Mouse (Mus musculus): ENCODE data around the gene Wdr82. TPM values are rescaled to one million over a fixed set of nuclear protein-coding genes. Genes with fewer than 3 reads are reported as not detected.

Gene Wdr82
- total and polyA plus RNA-seq, 2 experiments from 2014 or later = 32.6 to 240 TPM

DNA sequence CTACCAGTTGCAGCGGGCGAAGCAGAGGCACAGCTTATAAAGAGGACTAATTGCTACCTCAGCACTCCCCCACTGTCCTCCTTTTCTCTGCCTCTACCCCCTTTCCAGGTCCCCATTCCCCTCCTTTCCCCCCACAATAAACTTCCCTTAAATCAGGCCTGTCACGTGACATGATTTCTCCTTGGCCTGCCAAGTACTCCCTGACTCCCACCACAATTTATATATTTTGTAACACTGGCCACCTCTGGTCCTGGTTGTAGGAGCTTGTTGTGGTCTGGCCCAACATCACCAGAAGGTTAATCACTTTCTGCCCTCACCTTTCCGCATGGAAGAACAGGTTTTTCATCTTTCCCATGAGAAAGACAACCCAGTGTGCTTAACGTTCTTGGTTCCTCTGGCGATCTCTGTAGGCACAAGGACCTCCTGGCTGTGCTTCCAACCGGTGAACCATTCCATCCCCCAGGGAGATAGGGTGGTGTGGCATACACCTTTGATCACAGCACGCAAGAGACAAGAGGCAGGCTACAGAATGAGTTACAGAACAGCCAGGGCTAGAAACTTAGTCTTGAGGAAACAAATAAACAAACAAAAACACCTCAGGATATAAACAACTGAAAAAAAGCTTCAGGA is 50.3 kb downstream of the Wdr82 start:
- H3K9ac ChIP-seq (replicated peaks; ENCODE audit: low read length) = no peak overlapping the region
- TF ChIP-seq CTCF (IDR thresholded peaks at IDR 0.05; ENCODE audit: low read depth) = no peak
- DNase-seq (ENCODE audit: low spot score) (no peak), ATAC-seq (no peak)
- peaks cover under 1% of the 10 kb centered on the region; the same call in 1 of the 2 replicates for H3K4me1 ChIP-seq (ENCODE audit: insufficient read depth, low read length)
- H3K27ac ChIP-seq = no peak overlapping the region
- H3K9me3 ChIP-seq (ENCODE audit: low read length) = no peaks in the 10 kb centered on the region
- 0 out of 2 replicates have a peak, but pooled peaks cover 4% of the 10 kb centered on the region for H3K27me3 ChIP-seq (ENCODE audit: insufficient read depth, low read length)
- no peak overlapping the region for H3K4me2 ChIP-seq (ENCODE audit: low read depth, low read length)
- no peaks in the 10 kb centered on the region for H3K36me3 ChIP-seq (ENCODE audit: insufficient read depth, low read length)
- WGBS = 70% methylated on average over 8 of the region's 8 CpGs
- H3K4me3 ChIP-seq (ENCODE audit: low read length) = no peak overlapping the region

DNA sequence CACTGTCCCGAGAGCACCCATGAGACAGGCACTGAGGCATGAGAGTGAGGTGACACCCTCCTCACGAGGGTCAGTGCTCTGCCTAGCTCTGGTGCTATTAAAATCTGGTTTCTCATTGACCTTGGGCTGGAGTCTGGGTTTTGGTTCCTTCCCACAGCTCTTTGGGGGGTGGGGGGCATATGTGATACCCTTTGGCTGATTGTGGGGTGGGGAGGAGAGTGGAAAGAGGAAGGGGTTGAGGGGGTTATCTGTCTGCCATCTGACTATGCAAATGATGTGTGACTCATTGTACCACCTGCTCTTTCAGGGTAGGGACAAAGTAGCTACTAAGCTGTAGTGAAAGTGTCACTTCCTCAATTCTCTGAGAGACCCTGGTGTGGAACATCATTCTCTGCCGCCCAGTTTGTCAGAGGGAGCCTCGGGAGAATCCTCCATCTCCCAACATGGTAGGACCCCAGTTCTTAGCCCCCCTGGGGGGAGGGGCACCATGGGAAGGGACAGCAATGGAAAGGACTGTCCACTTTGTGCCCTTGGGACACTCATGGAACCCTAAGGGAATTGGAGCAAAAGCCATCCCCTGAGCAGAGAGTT is 51.6 kb downstream of the Wdr82 start, which contains the start of gene Tlr9:
Gene Tlr9 (plus strand): TSS at position 338 of the 591 bp plus-strand sequence.
- H3K36me3 ChIP-seq (ENCODE audit: insufficient read depth, low read length) = no peaks in the 10 kb centered on the region
- no peak within 1 kb of the TSS for H3K9ac ChIP-seq (replicated peaks; ENCODE audit: low read length)
- 72% methylated on average over 4 of the region's 4 CpGs for whole genome bisulfite sequencing
- H3K4me2 ChIP-seq (ENCODE audit: low read depth, low read length) = no peak within 1 kb of the TSS
- H3K27ac ChIP-seq = no peak within 1 kb of the TSS
- H3K27me3 ChIP-seq (ENCODE audit: insufficient read depth, low read length) = 0 out of 2 replicates have a peak, but pooled peaks cover 4% of the 10 kb centered on the region
- ATAC-seq (no peak), DNase-seq (ENCODE audit: low spot score) (no peak)
- no peak within 1 kb of the TSS for H3K4me3 ChIP-seq (ENCODE audit: low read length)
- peaks cover 6% of the 10 kb centered on the region; the same call in 1 of the 2 replicates for H3K4me1 ChIP-seq (ENCODE audit: insufficient read depth, low read length)
- H3K9me3 ChIP-seq (ENCODE audit: low read length) = no peaks in the 10 kb centered on the region
- TF ChIP-seq CTCF (IDR thresholded peaks at IDR 0.05; ENCODE audit: low read depth) = no peak

DNA sequence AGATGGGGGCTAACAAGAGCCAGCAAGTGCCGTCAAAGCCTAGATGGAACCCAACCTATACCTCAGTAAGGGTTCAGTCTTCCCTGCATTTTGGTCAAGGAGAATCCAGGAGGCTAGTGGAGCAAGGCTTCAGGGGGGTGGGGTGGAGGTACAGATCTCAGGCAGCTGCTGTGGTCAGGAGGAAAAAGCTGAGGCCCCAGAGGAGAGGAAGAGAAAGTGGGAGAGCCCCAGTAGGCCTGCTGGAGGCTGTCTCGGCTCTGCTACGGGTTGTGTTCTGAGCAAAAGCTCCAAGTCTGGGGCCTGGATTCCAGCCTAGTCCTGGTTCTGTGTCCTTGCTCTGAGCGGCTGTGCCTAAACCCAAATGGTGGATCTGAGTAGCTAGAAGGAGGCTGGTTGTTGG is 52.3 kb downstream of the Wdr82 start:
- Histone ChIP-seq H3K4me1 (ENCODE audit: insufficient read depth, low read length) (peaks cover 6% of the 10 kb centered on the region; the same call in 1 of the 2 replicates), H3K27me3 (ENCODE audit: insufficient read depth, low read length) (0 out of 2 replicates have a peak, but pooled peaks cover 4% of the 10 kb centered on the region), H3K4me2 (ENCODE audit: low read depth, low read length) (no peak overlapping the region), H3K36me3 (ENCODE audit: insufficient read depth, low read length) (no peaks in the 10 kb centered on the region), H3K4me3 (ENCODE audit: low read length) (no peak overlapping the region), H3K27ac (no peak overlapping the region), H3K9me3 (ENCODE audit: low read length) (no peaks in the 10 kb centered on the region), H3K9ac (replicated peaks; ENCODE audit: low read length) (no peak overlapping the region)
- no peak for TF ChIP-seq CTCF (IDR thresholded peaks at IDR 0.05; ENCODE audit: low read depth)
- WGBS = 82% methylated on average over 4 of the region's 4 CpGs
- ATAC-seq (no peak), DNase-seq (ENCODE audit: low spot score) (no peak)

DNA sequence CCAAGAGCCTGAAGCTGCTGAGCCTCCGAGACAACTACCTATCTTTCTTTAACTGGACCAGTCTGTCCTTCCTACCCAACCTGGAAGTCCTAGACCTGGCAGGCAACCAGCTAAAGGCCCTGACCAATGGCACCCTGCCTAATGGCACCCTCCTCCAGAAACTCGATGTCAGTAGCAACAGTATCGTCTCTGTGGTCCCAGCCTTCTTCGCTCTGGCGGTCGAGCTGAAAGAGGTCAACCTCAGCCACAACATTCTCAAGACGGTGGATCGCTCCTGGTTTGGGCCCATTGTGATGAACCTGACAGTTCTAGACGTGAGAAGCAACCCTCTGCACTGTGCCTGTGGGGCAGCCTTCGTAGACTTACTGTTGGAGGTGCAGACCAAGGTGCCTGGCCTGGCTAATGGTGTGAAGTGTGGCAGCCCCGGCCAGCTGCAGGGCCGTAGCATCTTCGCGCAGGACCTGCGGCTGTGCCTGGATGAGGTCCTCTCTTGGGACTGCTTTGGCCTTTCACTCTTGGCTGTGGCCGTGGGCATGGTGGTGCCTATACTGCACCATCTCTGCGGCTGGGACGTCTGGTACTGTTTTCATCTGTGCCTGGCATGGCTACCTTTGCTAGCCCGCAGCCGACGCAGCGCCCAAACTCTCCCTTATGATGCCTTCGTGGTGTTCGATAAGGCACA is 54.9 kb downstream of the Wdr82 start:
- ATAC-seq (no peak), DNase-seq (ENCODE audit: low spot score) (no peak)
- H3K27ac ChIP-seq = peak overlapping the region; percentile 9
- no peak for TF ChIP-seq CTCF (IDR thresholded peaks at IDR 0.05; ENCODE audit: low read depth)
- peaks cover 6% of the 10 kb centered on the region; the same call in 1 of the 2 replicates for H3K4me1 ChIP-seq (ENCODE audit: insufficient read depth, low read length)
- WGBS = 59% methylated on average over 24 of the region's 24 CpGs
- no peaks in the 10 kb centered on the region for H3K36me3 ChIP-seq (ENCODE audit: insufficient read depth, low read length)
- no peaks in the 10 kb centered on the region for H3K9me3 ChIP-seq (ENCODE audit: low read length)
- peak overlapping the region; percentile 40; the same call in 1 of the 2 replicates for H3K9ac ChIP-seq (replicated peaks; ENCODE audit: low read length)
- H3K4me3 ChIP-seq (ENCODE audit: low read length) = peak overlapping the region; percentile 32
- peak overlapping the region; percentile 56 for H3K4me2 ChIP-seq (ENCODE audit: low read depth, low read length)
- 0 out of 2 replicates have a peak, but pooled peaks cover 4% of the 10 kb centered on the region for H3K27me3 ChIP-seq (ENCODE audit: insufficient read depth, low read length)

DNA sequence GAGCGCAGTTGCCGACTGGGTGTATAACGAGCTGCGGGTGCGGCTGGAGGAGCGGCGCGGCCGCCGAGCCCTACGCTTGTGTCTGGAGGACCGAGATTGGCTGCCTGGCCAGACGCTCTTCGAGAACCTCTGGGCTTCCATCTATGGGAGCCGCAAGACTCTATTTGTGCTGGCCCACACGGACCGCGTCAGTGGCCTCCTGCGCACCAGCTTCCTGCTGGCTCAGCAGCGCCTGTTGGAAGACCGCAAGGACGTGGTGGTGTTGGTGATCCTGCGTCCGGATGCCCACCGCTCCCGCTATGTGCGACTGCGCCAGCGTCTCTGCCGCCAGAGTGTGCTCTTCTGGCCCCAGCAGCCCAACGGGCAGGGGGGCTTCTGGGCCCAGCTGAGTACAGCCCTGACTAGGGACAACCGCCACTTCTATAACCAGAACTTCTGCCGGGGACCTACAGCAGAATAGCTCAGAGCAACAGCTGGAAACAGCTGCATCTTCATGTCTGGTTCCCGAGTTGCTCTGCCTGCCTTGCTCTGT is 55.5 kb downstream of the Wdr82 start:
- DNase-seq (ENCODE audit: low spot score) = peak; percentile 77
- Histone ChIP-seq H3K9me3 (ENCODE audit: low read length) (no peaks in the 10 kb centered on the region), H3K4me2 (ENCODE audit: low read depth, low read length) (peak overlapping the region; percentile 56), H3K9ac (replicated peaks; ENCODE audit: low read length) (peak overlapping the region; percentile 40), H3K27me3 (ENCODE audit: insufficient read depth, low read length) (0 out of 2 replicates have a peak, but pooled peaks cover 4% of the 10 kb centered on the region), H3K4me3 (ENCODE audit: low read length) (peak overlapping the region; percentile 32), H3K4me1 (ENCODE audit: insufficient read depth, low read length) (peaks cover 6% of the 10 kb centered on the region; the same call in 1 of the 2 replicates), H3K36me3 (ENCODE audit: insufficient read depth, low read length) (no peaks in the 10 kb centered on the region), H3K27ac (peak overlapping the region; percentile 9)
- WGBS = 9% methylated on average over 34 of the region's 34 CpGs
- ATAC-seq = peak; percentile 78
- TF ChIP-seq CTCF (IDR thresholded peaks at IDR 0.05; ENCODE audit: low read depth) = peak; percentile 69

DNA sequence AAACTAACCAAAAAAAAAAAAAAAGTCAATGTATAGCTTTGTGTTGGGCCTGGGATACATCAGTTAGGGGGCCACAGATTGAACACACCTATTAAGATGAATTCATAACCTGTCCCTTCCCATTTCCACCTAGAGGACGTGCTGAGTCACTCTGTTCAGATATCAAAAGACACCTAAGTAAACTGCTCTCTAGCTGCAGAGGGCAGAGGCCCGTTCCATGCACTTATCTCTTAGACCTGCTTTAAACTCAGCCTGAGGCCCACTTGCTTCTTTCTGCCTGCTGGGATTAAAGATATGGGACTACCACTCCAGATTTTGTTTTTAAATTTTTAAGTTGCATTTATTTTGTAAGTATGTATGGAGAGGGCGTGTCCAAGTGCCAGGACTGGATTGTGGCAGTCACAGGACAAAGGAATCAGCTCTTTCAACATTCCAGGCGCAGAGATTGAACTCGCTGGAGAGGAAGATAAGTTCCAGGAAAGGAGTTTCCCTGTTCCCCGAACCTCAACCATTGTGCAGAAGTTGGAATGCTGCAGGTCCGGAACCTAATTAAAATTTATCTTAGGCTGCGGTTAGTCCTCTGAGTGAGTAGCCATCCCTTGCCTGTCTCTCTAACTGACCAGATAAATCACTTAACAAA is 57.2 kb downstream of the Wdr82 start:
- Histone ChIP-seq H3K4me3 (ENCODE audit: low read length) (no peak overlapping the region), H3K36me3 (ENCODE audit: insufficient read depth, low read length) (peaks cover 4% of the 10 kb centered on the region; the same call in 1 of the 2 replicates), H3K4me2 (ENCODE audit: low read depth, low read length) (no peak overlapping the region), H3K4me1 (ENCODE audit: insufficient read depth, low read length) (peaks cover 6% of the 10 kb centered on the region; the same call in 1 of the 2 replicates), H3K27me3 (ENCODE audit: insufficient read depth, low read length) (0 out of 2 replicates have a peak, but pooled peaks cover 4% of the 10 kb centered on the region), H3K27ac (no peak overlapping the region), H3K9ac (replicated peaks; ENCODE audit: low read length) (no peak overlapping the region), H3K9me3 (ENCODE audit: low read length) (no peaks in the 10 kb centered on the region)
- no peak for TF ChIP-seq CTCF (IDR thresholded peaks at IDR 0.05; ENCODE audit: low read depth)
- DNase-seq (ENCODE audit: low spot score) = no peak
- ATAC-seq = no peak
- WGBS = 72% methylated on average over 8 of the region's 8 CpGs

Data from hindbrain, postnatal 0 days (tissue).